Mouse (Mus musculus) left cerebral cortex, adult 9 months (tissue): ENCODE measurements at regions not wholly inside any gene's neighbourhood (a gene's known extent, or its start where the extent isn't known, plus 50 kb on each side); places are given as distances from the start of the nearest gene placed in this dataset.

ENCODE experiments used
- DNase-seq, 2 experiments: peaks; one replicate each; pipeline ENCODE4 v3.0.0; 2022; ENCODE audit warnings: low spot score in 2 of 2

DNA sequence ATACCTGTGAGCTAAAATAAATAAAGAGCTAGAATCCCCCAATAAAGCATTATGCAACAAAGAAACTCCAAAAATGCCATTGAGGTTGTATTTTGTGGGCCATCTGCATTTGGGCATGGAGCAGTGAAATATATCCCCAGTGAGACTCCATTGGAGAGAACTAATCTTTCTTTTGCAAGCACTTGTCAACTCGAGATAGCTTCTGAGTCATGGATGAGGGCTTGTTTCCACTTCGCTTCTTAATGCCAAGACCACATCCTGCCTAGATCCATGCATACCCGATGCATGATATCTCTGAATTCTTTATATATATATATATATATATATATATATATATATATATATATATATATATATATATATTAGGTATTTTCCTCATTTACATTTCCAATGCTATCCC, 349.0 kb upstream of the Slc8a1 start:
- DNase-seq, result no peak

DNA sequence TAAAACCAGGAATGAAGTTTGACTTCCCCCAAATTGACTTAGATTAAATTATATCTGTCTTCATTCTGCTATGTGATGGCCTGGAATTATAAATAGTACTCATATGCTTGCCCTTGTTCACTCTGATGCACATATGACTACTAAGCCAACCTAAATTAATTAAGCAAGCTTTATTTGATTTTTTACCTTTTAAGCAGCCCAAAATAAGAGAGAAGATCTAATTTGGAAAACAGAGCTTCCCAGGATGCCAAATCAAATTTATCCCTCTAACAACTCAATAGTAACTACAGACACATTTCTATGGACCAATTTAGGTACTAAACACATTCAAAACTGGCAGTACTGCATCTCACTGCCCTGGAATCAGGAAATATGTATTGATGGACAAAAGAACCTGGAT, 342.1 kb upstream of the Slc8a1 start:
- no peak for DNase-seq
